Mouse (Mus musculus): ENCODE measurements around the gene Vps41.

DNA sequence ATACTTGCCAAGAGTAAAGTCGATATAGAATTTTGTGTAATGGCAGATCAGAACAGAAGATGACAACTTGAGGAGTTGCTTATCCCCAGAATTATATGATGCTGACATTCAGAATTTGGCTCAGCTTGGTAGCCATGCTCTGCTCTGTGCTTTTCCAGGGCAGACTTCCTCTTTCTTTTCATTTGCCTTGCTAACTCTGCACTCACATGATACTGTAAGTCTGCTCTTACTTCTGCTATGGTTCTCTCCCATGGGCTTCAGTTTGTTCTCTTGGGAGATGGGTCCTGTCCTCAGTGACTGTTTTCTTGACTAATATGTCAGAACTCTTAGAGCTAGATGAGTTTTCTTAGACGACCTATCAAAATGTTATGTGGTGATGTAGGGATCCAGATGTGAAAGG lies 64.2 kb downstream of the Vps41 start:
- no peak for TF ChIP-seq CTCF (IDR thresholded peaks at IDR 0.05; ENCODE audit: borderline replicate concordance, control insufficient read depth, extremely low read depth, insufficient read depth, low read length, poor library complexity)
- TF ChIP-seq POLR2A (IDR thresholded peaks at IDR 0.05; ENCODE audit: control insufficient read depth, extremely low read depth, insufficient read depth, low read length, poor library complexity), result no peak

All from thymus, adult 2 months (tissue).